Mouse (Mus musculus) right cerebral cortex, postnatal 36 days (tissue): ENCODE measurements around the gene Palm.

Source experiments
- DNase-seq, 2 experiments: peaks; one replicate each; pipeline ENCODE4 v3.0.0; 2022; ENCODE audit warnings: low spot score in 2 of 2, mixed read lengths in 1 of 2

Palm gene

DNA sequence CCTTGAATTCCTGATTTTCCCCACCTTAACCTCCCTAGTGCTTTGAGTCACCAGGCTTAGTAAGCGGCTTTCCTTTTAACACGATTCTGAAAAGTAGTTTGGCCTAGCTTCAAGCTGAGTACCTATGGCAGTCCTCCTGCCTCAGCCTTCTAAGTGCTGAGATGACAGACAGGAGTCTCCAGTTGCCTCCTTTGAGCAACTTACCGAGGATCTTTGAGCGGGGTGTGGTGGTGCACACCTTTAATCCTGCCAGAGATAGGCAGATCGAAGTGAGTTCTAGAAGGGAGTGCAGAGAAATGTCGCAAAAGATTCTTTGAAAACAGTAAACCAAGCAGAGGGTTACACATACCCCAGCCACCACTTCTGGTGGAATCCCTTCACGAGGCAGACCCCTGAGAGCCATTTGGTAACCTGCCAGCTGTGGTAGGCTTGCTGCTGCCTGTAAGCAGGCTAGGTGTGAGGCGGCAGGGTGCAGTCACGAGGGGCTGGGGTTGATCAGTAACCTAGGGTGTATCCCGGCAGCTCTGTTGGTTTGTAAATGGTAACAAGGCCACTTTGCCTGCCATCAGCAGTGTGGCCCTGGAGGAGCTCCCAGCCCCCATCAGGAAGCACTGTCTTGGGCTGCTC lies 62.3 kb downstream of the Palm start:
- no peak for DNase-seq

GRCm38 (mm10) chr10:79856280-79856679 lies 62.9 kb downstream of the Palm start:
- DNase-seq: no peak

DNA sequence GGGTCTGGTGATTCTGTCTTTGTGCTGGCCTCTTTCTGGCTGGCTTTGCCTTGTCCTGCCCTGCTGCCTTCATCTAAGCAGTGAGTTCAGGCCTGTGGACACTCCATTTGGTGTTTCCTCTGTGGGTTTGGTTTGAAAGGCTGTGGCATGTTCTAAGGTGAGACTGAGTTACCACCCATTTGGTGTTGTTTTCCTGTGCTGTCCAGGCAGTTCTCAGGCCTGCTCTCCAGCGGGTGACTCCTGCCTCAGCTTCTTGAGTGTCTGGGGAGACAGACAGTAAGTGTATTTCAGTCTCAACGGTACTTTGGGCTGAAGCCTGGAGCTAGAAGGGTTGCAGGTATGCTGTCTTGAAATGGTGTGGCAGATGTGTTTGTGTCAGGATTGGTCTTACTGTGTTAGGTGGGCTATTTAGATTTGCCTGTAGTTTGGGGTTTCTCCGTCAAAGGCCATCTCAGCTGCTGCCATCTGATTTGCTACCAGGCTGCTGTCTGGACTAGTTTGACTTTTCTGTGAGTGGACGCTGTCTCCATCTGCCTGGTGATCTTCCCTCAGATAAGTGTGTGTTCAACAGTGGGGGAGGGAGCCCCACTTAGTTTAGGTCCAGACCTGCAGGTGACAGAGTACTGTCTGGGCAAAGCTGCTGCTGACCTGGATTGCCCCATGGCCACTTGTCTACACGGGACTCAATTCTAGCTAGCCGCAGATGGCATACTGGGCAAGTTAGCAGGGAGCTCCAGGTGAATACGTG lies 63.5 kb downstream of the Palm start:
- no peak for DNase-seq

GRCm38 (mm10) chr10:79857452-79857811 lies 64.1 kb downstream of the Palm start:
- no peak for DNase-seq

- DNase-seq: no peak
Measured at GRCm38 (mm10) chr10:79857894-79858293, 64.5 kb downstream of the Palm start.

DNA sequence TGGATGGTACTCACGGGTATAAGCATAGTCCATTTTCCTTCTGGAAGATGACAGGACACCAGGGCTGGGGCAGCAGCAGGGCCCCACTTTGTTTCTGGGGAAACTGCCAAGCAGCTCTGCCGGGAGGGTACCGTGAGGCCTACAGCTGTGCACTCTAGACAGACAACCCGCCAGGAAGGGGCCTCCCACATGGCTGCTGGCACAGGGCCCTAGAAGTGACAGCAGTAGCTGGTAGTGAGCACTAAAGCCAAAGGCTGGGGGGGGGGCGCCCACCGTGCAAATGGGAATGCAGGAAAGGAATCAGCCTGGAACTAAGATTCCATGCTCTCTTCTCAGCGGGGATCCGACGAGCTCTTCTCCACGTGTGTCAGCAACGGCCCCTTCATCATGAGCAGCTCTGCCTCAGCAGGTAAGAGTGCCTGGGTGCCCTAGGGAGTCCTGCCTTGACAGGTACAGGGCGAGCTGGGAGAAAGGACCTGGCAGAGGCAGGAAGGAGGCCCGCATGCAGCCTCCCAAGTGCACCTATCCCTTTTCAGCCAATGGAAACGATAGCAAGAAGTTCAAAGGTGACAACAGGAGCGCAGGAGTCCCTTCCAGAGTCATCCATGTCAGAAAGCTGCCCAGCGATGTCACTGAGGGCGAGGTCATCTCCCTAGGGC lies 65.2 kb downstream of the Palm start:
- DNase-seq: peak; percentile 60 to 68

DNA sequence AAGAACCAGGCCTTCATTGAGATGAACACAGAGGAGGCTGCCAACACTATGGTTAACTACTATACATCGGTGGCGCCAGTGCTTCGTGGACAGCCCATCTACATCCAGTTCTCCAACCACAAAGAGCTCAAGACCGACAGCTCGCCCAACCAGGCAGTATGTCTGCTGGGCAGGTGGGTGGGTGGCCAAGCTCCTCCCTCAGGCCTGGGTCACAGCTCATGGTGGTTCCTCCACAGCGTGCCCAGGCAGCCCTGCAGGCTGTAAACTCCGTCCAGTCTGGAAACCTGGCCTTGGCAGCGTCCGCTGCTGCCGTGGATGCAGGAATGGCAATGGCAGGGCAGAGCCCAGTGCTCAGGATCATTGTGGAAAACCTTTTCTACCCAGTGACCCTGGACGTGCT lies 65.7 kb downstream of the Palm start:
- no peak for DNase-seq

GRCm38 (mm10) chr10:79860079-79860911 lies 66.9 kb downstream of the Palm start:
- DNase-seq: no peak

- DNase-seq: no peak
Measured at GRCm38 (mm10) chr10:79861230-79862048, 68.1 kb downstream of the Palm start.

GRCm38 (mm10) chr10:79862049-79862788 lies 68.8 kb downstream of the Palm start:
- no peak for DNase-seq

DNA sequence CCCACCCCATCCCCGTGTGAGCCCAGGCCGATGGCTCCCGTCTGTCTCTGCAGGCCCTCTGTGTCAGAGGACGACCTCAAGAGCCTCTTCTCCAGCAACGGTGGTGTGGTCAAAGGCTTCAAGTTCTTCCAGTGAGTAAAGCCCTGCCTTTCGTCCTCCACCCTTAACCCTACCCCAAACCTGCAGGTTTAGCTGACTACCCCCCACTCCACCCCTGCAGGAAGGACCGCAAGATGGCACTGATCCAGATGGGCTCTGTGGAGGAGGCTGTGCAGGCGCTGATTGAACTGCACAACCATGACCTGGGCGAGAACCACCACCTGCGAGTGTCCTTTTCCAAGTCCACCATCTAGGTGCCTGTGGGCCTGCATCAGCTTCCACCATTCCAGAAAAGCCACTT lies 69.6 kb downstream of the Palm start:
- DNase-seq: no peak

DNA sequence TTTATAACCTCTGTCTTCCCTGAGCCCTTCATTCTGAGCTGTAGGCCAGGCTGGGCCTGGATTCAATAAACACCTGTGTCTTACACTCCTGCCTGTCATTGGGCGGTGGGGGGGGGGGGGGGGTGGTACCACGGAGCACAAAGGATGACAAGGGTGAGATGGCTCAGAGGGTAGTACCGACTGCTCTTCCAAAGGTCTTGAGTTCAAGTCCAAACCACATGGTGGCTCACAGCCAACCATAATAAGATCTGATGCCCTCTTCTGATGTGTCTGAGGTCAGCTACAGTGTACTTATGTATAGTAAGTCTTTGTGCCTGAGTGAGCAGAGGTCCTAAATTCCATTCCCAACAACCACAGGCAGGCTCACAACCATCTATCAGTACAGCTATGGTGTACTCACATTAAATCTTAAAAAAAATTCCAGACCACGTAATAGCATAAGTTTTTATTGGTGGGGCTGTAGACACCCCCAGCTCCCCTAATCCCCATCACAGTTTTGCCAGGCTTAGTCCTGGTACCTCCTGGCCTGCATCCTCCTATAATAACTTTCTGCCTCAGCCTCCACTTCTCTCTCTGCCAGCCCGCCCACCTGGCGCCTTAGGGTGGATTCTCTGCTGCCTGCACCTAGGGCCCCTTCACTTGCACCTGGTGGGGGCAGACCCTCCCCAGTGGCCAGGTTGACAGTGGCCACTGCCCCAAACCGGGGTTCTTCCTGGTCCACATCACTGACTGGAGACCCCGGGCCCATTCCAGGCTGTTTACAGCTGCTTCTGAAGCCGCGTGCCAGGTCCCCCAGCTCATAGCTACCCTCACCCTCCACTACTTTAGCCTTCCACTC lies 71.2 kb downstream of the Palm start:
- DNase-seq: no peak

DNA sequence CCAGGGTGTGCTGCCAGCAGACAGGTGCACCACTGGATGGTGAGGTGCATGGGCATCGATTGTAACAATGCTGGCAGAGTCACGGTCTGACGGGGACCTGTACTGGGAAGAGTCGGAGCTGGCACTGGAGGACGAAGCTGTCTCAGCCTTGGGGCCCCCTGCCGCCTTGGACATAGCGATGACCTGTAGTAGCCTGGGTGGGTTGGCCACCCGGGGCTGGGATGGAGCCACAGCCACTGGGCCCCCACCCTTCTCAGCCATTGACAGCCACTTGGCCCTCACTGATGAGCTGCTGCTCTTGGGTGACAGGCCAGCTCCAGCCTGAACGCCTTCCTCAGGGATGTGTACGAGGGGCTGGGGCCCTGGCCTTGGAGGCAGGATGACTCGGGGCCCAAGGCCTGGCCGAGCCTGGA lies 71.8 kb downstream of the Palm start:
- DNase-seq: no peak

DNA sequence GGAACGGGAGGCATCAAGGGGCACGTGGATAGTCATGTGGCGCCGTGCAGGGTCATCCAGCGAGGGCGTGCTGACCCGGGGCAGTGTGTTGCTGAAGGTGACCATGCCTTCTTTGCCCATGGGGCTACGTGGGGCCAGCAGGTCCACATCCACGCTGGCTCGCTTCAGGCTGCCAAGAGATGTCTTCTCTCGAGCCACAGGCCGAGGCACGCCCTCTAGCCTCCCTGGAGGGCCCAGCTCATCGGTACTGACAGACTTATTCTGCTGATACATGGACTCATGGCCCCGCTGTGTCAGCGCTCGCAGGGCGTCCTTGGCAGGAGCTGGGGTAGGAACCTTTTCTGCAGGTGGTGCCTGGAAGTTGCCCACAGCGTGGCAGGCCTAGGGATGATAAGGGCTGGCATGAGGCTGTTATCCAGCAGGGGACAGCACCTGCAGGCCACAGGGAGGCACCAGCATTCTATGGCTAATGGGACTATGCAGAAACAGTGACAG lies 72.5 kb downstream of the Palm start:
- DNase-seq: no peak

DNA sequence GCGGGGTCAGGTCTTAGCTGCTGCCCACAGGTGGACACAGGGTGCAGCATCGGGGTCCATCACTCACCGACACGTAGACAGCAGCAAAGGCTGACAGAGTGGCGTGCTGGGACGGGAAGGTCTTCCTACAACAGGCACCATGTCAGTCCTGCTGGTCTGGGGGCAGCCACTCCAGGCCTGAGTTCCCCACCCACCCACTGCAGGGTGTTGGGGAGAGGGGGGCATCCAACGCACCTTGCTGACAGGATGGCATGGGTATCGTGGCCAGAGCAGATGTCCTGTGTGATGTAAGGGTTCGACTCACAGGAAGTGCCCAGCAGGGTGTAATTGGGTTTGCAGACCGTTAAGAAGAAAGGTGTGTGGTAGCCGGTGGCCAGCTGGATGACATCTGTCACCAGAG lies 73.2 kb downstream of the Palm start:
- DNase-seq: no peak
